Mouse (Mus musculus) liver, embryonic 11.5 days (tissue): ENCODE data around the gene Dnajb3. TPM values are rescaled to one million over a fixed set of nuclear protein-coding genes. Genes with fewer than 3 reads are reported as not detected.
"Not testable (repeated sequence)": the region's sequence is repeated elsewhere in the genome, so short reads cannot be mapped to it uniquely, and the experiment has no call there.

Experiments used
- ATAC-seq: fragments of 200-750 bp; cut with Nextera tagmentation; replicated peaks from 2 replicates; pipeline ENCODE4 v1.8.0; 2017; ENCODE audit warnings: moderate number of reproducible peaks, mild to moderate bottlenecking, moderate TSS enrichment, moderate library complexity; ENCODE audit not compliant: low FRiP score
- DNase-seq: peaks from one replicate; pipeline ENCODE4 v3.0.0-alpha.2; 2017; ENCODE audit warnings: low spot score
- H3K27ac ChIP-seq: fragments of 300-500 bp; sonication (generic); 2 replicates; pipeline ENCODE4 v1.5.1; 2014; ENCODE audit warnings: mild to moderate bottlenecking, low read depth, low read length, control low read depth
- H3K27me3 ChIP-seq: fragments of 300-500 bp; sonication (generic); replicated peaks from 2 replicates; pipeline ENCODE4 v1.6.1; 2014; ENCODE audit warnings: low read length, mixed read lengths; ENCODE audit not compliant: control insufficient read depth, insufficient read depth
- H3K36me3 ChIP-seq: fragments of 300-500 bp; sonication (generic); 2 replicates; pipeline ENCODE4 v1.6.1; 2014; ENCODE audit warnings: mild to moderate bottlenecking, low read length, moderate library complexity, mixed read lengths; ENCODE audit not compliant: control insufficient read depth, insufficient read depth
- H3K4me1 ChIP-seq: fragments of 300-500 bp; sonication (generic); replicated peaks from 2 replicates; pipeline ENCODE4 v1.6.1; 2014; ENCODE audit warnings: low read length, mixed read lengths; ENCODE audit not compliant: control insufficient read depth, insufficient read depth
- H3K4me2 ChIP-seq: fragments of 300-500 bp; sonication (generic); 2 replicates; pipeline ENCODE4 v1.6.1; 2014; ENCODE audit warnings: mild to moderate bottlenecking, control low read depth, moderate library complexity
- H3K4me3 ChIP-seq: fragments of 300-500 bp; sonication (generic); 2 replicates; pipeline ENCODE4 v1.5.1; 2014; ENCODE audit warnings: low read depth, low read length, control low read depth
- H3K9ac ChIP-seq: fragments of 300-500 bp; sonication (generic); 2 replicates; pipeline ENCODE4 v1.6.1; 2014; ENCODE audit warnings: low read depth, low read length, control low read depth
- H3K9me3 ChIP-seq: fragments of 300-500 bp; sonication (generic); 2 replicates; pipeline ENCODE4 v1.6.1; 2016; ENCODE audit warnings: low read length, inconsistent platforms, mixed read lengths; ENCODE audit not compliant: control insufficient read depth
- WGBS: fragments of 180-500 bp; shearing (Covaris S2); extraction: QIAGEN DNeasy Blood & Tissue Kit; methylation state at CpG from one replicate; pipeline ENCODE4 v1.1.7; 2014; 5-methylcytosine and 5-hydroxymethylcytosine counted together
- polyA plus RNA-seq: library from polyadenylated mRNA; unstranded; fragments of >200 nt; fragmentation: Nextera tagmentation; extraction: Ambion mirVana; gene quantifications from 2 replicates; pipeline ENCODE4 v1.2.1, GENCODE M21; 2014

The Dnajb3 gene
- polyA plus RNA-seq, 1 experiment from 2014 or later = 7.9 TPM

GRCm38 (mm10) chr1:88197443-88197842 lies 8.1 kb downstream of the Dnajb3 start:
- DNase-seq (no peak), ATAC-seq (no peak)
- Histone ChIP-seq H3K27ac (no peak overlapping the region), H3K9me3 (no peaks in the 10 kb centered on the region), H3K27me3 (no peaks in the 10 kb centered on the region), H3K4me3 (no peak overlapping the region), H3K9ac (no peak overlapping the region), H3K4me2 (no peak overlapping the region), H3K4me1 (no peaks in the 10 kb centered on the region), H3K36me3 (no peaks in the 10 kb centered on the region)
- WGBS = 67% methylated on average over 3 of the region's 3 CpGs

- H3K27me3 ChIP-seq = no peaks in the 10 kb centered on the region
- no peak overlapping the region for H3K27ac ChIP-seq
- ATAC-seq (no peak), DNase-seq (no peak)
- no peak overlapping the region for H3K4me2 ChIP-seq
- H3K36me3 ChIP-seq = no peaks in the 10 kb centered on the region
- H3K9ac ChIP-seq = no peak overlapping the region
- WGBS = 90% methylated on average over 1 of the region's 1 CpGs
- H3K4me1 ChIP-seq = no peaks in the 10 kb centered on the region
- no peak overlapping the region for H3K4me3 ChIP-seq
- H3K9me3 ChIP-seq = no peaks in the 10 kb centered on the region
These were observed 9.9 kb downstream of the Dnajb3 start for GRCm38 (mm10) chr1:88195687-88196086.

GRCm38 (mm10) chr1:88192136-88192535 lies 13.4 kb downstream of the Dnajb3 start:
- DNase-seq = no peak
- Histone ChIP-seq H3K4me1 (no peaks in the 10 kb centered on the region), H3K9ac (no peak overlapping the region), H3K4me2 (no peak overlapping the region), H3K27me3 (no peaks in the 10 kb centered on the region), H3K9me3 (no peaks in the 10 kb centered on the region), H3K4me3 (no peak overlapping the region), H3K36me3 (no peaks in the 10 kb centered on the region), H3K27ac (no peak overlapping the region)
- WGBS = 61% methylated on average over 3 of the region's 3 CpGs
- no peak for ATAC-seq

- 79% methylated on average over 5 of the region's 5 CpGs for WGBS
- Histone ChIP-seq H3K4me3 (no peak overlapping the region), H3K9ac (no peak overlapping the region), H3K9me3 (no peaks in the 10 kb centered on the region), H3K4me1 (no peaks in the 10 kb centered on the region), H3K27me3 (no peaks in the 10 kb centered on the region), H3K4me2 (no peak overlapping the region), H3K36me3 (no peaks in the 10 kb centered on the region), H3K27ac (no peak overlapping the region)
- no peak for ATAC-seq
- DNase-seq = no peak
These were observed 19.2 kb downstream of the Dnajb3 start for GRCm38 (mm10) chr1:88186325-88186935.

DNA sequence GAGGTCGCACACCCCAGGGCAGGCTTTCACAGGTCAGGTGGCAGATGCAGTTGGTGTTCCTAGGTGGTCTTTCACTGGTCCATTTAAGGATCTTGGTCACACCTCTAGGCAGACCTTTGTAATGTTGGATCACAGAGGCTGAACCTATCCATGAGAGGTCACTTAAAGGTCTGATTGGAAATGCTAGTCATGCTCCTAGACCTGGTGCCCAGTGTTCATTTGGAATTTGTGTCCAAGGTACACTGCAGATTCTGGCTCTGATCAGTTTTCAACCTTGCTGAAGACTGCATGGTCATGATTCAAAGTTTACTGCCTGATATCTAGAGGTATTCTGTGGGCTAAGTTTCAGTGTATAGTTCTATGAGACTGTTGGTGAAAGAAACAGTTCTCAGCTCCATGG lies 25.9 kb downstream of the Dnajb3 start:
- Histone ChIP-seq H3K9me3 (no peaks in the 10 kb centered on the region; the same call in 1 of the 2 replicates), H3K36me3 (no peaks in the 10 kb centered on the region), H3K4me2 (no peak overlapping the region), H3K4me1 (no peaks in the 10 kb centered on the region), H3K27ac (no peak overlapping the region), H3K9ac (no peak overlapping the region), H3K27me3 (no peaks in the 10 kb centered on the region), H3K4me3 (no peak overlapping the region)
- no peak for ATAC-seq
- WGBS = 76% methylated on average over 1 of the region's 1 CpGs
- no peak for DNase-seq

GRCm38 (mm10) chr1:88172190-88172589 lies 33.4 kb downstream of the Dnajb3 start:
- not testable (repeated sequence) for H3K4me3 ChIP-seq, H3K4me1 ChIP-seq, H3K9me3 ChIP-seq

DNA sequence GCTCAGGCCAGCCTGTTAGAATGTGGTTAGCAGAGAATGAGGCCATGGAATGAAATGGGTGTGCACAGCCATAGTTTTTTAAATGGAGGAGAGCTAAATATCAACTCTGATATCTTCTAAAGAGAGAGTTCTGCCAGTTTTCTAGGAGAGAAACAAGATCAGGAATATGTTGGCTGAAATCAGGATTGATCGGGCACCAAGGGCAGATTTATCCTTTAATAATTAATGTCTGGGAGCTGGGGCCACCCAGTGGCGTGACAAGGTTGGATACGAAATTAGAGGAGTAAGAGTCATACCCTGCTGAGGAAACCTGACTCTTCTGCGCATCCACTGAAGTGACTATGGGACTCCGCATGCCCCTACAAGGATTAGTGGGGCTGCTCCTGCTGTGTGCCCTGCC lies 39.9 kb downstream of the Dnajb3 start, which contains the start of gene Ugt1a5:
TSS of gene Ugt1a5 (plus strand) at position 302 of the 400 bp plus-strand sequence.
- 70% methylated on average over 5 of the region's 5 CpGs for WGBS
- H3K4me2 ChIP-seq = no peak within 1 kb of the TSS
- no peaks in the 10 kb centered on the region for H3K4me1 ChIP-seq
- H3K4me3 ChIP-seq = no peak within 1 kb of the TSS
- no peak for DNase-seq
- H3K27ac ChIP-seq = no peak within 1 kb of the TSS
- H3K9me3 ChIP-seq = no peaks in the 10 kb centered on the region
- H3K27me3 ChIP-seq = no peaks in the 10 kb centered on the region
- no peaks in the 10 kb centered on the region for H3K36me3 ChIP-seq
- no peak within 1 kb of the TSS for H3K9ac ChIP-seq
- no peak for ATAC-seq

More at GRCm38 (mm10) chr1:88172190-88172589, 33.4 kb downstream of the Dnajb3 start:
- not testable (repeated sequence) for H3K9ac ChIP-seq, H3K27me3 ChIP-seq, H3K36me3 ChIP-seq, H3K4me2 ChIP-seq, DNase-seq, H3K27ac ChIP-seq, ATAC-seq
- 81% methylated on average over 5 of the region's 7 CpGs for WGBS

DNA sequence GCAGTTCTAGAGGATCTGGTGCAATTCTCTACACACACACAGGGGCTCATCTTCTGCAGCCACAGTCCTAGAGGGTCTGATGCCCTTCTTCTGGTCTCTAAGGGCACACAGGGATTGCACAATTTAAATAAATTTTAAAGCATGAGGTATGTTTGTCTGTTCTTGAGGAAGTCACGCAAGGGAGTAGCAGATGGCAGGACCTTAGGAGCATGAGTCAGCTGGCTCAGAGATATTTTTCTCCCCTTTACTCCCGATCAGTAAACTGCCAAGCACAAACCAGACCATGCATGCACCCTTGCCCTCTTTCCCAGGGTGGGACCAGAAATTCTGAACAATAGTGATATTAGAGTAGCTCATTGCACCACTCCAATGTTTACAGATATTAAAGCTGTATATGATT lies 47.2 kb downstream of the Dnajb3 start:
- H3K4me2 ChIP-seq = no peak overlapping the region
- no peak overlapping the region for H3K9ac ChIP-seq
- H3K4me3 ChIP-seq = no peak overlapping the region
- no peaks in the 10 kb centered on the region for H3K9me3 ChIP-seq
- H3K4me1 ChIP-seq = no peaks in the 10 kb centered on the region
- H3K27ac ChIP-seq = no peak overlapping the region
- 65% methylated on average over 2 of the region's 2 CpGs for WGBS
- no peaks in the 10 kb centered on the region for H3K36me3 ChIP-seq
- no peaks in the 10 kb centered on the region for H3K27me3 ChIP-seq
- ATAC-seq (no peak), DNase-seq (no peak)
